Mouse (Mus musculus) spleen, adult 18-20 months (tissue): ENCODE results near the gene Slc23a2.

Experiments used
- DNase-seq, 2 experiments: peaks; one replicate each; pipeline ENCODE4 v3.0.0; 2022; ENCODE audit warnings: mixed read lengths in 2 of 2

The Slc23a2 gene

DNA sequence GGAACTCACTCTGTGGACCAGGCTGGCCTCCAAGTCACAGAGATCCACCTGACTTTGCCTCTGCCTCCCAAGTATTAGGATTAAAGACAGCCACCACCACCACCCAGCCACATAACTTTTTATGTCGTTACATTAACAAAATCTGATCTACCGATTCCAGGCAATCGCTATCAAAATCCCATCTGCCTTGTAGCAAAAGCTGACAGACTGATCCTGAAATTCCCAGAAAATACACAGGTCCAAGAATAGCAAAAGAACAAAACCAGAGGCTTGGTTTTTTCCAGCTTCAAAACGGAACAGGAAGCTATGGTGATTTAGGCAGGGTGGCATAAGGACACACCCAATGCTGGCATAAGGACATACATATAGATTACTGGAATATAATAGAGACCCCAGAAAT is 10.2 kb downstream of the Slc23a2 start:
- no peak for DNase-seq

DNA sequence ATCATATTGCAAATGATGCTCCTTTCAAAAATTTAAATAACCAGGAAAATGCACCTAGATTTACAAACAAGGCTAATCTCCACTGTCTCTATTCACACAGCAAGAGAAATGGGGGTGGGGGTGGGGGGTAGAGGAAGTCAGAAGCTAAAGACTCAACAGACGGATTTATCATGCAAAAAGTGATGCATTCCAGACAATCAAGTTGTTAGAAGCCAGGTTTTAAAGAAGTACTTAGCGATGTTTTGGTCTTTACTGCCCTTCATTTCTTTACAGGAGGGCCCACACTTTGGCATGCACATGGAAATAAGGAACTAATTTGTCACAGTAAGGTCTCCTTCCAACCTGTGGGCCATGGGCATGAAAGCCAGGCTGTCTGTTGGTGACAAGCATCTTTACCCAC is 11.5 kb downstream of the Slc23a2 start:
- DNase-seq: no peak

DNA sequence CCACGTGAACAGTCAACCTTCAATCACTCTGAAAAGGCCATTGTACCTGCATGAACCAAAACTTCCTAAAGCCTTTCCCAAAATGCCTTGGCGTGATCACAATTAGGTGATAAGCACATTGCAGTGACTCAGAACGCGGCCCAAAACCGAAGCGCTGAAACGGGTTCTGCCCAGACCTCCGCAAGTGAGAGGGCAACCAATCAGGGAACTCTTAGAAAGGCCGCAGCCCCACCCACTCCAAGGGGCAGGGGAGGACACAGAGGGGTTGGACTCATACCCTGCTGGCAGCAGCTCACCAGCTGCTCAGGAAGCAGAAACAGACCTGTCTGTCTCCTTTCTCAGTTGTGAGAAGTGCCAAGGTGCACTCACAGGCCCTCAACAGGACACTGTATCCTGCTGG is 13.6 kb downstream of the Slc23a2 start:
- peak; percentile 34 to 41 for DNase-seq

DNA sequence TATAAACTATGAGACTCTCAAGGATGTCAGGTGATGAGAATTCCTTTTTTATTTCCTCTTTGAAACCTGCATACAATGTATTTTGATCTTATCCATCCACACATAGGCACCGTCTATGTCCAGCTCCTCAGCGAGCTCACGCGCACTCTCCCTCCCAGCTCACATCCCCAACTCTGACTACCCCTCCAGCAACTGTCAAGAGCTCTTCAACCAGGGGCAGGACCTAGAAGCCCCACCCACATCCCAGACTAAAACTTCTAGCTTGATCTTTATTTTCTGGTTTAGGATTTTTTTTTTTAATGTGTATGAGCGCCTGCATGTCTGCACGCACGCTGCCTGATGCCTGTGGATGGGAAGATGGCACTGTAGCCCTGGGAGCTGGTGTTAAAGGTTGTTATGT is 14.9 kb downstream of the Slc23a2 start:
- DNase-seq: no peak

DNA sequence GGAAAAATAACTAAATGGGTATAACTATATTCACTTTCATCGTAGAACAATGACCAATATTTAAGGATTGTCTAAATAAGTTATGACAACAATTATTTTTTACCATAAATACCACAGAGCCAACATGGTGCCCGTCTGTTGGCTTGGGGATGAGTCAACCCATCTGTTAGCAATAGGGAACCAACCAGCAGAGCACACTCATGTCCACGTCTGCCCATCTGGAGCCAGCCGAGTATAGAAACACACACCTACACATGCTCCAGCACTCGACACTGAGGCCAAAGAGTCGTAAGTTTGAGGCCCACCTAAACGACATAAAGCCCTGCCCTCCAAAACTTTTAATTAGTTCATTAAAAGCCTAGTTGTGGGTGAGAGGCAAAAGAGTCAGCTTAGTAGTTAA is 15.7 kb downstream of the Slc23a2 start:
- no peak for DNase-seq

DNA sequence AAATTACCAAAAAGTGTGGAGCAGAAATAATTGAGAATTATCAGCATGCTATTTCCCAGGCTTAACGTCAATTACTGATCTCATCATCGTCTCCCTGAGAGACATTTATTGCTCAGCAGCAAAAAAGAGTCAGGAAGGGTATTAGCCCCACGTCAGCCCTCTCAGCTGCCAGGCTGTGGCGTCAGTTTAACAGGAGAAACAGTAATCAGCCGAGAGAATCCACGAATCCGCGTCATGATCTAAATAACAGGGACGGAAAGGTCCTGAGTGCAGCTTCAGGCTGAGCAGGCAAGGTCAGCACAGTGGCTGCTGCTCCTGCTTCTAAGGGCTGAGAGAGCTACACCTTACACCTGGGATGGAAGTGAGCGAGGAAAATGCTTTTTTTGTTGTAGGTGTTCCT is 17.0 kb downstream of the Slc23a2 start:
- no peak for DNase-seq

DNA sequence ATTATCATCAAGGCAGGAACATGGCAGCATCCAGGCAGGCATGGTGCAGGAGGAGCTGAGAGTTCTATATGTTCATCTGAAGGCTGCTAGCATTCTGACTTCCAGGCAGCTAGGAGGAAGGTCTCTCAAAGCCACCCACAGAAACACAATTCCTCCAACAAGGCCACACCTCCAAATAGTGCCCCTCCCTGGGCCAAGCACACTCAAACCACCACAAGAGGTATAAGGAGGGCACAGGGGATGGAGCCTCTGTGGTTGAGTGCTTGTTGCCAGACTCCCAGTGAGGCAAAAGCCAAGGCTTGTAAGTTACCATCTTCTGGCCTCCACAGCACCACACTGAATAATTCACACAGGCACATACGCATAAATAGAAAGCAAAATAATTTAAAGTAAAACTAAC is 18.6 kb downstream of the Slc23a2 start:
- no peak for DNase-seq

DNA sequence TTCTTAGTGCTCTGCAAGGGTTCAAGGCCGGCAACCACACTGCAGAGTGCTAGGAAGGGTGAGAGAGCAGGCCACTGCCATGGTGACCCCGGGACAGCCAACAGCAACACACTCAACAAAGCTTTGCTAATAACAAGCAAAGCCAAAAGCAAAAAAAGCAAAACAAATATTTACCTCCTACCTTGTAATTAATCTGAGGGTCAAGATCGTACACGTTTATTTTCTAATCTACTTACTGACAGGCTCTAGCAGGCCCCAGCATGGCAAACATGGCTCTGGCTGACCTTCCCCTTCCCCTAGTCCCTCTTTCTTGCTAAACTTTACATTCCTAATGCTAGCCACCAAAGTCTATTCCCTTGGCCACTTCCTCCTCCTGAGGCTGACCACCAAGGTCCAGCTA is 21.8 kb downstream of the Slc23a2 start:
- DNase-seq: no peak

DNA sequence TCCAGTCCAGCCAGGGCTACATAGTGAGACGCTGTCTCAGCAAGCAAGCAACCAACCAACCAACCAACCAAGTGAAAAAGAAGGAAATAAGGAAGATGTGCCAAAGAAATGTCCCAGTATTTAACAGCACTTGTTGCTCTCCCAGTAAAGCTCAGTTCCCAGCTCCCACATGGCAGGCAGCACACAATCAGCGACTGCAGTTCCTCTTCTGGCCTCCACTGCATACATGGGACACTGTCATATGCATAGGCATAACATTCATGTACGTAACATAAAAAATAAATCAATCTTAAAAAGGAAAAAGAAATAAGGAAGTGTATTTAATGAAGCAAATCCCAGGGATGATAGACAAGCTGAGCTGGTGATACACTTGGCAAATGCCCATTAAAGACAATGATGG is 23.9 kb downstream of the Slc23a2 start:
- no peak for DNase-seq

DNA sequence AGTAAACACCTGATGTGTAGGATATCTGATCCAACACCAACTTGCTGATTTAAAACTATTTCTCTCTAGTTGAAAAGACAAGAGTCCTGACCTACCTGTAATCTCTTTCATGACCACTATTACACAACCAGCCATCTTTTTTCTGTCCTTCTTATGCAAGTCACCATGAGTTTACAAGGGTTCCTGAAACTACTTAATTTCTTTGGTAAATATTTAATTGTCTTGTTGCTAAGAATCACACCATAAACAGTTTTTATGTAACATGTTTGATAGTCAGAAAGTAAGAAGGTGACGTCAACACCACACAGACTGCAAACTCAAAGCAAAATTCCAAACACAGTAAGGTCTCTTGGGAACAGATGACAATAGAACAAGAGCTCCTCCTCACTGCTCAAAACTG is 26.3 kb downstream of the Slc23a2 start:
- DNase-seq: no peak

DNA sequence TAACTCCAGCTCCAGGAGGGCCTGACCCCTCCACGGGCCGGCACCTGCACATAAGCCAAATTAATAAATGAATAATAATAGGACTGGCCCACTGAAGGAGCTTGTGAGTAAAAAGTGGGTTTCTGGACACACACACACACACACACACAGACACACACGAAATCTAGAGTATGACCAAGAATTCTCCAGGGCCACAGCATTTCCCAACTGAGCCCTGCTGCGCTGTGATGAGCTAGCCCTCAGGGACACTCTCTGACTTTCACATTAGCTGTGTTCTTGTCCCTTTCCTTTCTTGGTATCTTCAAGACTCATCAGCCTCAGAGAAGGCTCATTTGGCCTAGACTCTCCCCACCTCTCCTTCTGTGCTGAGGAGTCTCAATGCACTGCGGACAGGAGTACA is 29.0 kb downstream of the Slc23a2 start:
- no peak for DNase-seq

DNA sequence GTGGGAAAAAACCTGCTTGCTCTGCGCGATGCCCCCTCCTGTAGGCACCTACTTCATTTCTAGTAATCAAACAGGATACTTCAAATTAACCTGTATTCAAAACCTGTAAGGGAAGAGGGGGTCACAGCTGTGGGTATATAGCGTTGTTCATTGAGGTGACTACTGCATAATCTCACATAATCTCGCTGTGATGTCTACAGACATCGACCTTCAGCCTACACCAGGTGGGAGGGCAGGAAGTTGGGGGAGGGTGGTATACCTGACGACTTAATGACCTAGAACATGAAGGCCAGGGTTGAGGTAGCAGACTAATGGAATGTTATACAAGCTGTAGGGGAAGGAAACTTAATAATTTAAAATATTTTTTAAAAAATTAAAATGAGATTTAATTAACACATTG is 29.6 kb downstream of the Slc23a2 start:
- DNase-seq: no peak

DNA sequence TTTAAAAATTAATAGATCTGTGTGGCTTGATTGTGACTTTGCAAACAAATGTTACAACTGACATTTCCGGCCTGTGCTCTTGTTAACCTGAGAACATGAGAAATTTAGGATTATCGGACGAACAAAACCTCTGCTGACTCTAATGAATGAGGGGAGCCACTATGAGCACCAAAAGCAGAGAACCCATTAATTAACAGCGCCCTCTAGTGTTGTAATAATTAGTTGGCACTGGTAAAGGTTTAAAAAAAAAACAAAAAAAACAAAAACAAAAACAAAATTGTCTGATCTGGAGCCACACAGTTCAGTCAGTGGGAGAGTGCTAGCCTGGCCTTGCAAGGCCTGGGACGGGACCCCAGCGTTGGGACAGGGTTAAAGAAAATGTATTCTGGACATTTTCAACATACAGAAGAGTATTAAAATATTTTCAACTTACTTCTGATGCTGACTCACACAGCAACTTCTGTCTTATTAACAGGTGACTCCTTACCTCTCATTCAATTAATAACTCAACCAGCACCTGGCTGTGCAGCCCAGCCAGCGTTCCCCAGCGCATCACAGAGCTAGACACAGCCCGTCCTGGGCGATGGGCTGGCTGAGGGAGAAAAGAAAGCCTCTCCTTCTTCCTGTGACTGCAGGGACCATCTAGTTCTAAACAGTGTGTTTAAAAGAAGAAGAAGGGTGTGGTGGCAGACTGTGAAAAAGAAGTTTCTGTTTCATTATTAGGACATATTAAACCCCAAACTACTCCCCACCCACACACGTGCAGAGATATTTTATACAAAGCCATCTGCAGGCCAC is 30.7 kb downstream of the Slc23a2 start:
- DNase-seq: no peak

DNA sequence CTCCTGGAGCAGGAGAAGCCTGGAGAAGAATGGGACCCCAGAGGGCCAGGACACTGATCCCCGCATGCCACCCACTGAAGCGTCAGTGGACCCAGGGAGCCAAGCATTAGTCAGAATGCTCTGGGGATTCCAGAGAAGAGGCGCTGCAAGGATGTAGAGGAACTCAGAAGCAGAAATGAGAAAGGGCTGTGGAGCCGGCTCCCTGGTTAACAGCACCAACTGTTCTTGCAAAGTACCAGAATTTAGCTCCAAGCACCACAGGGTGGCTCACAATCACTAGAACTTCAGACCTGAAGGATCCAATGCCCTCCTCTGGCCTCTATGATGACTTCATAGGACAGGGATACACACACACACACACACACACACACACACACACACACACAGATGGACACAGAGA is 32.6 kb downstream of the Slc23a2 start:
- DNase-seq: no peak

DNA sequence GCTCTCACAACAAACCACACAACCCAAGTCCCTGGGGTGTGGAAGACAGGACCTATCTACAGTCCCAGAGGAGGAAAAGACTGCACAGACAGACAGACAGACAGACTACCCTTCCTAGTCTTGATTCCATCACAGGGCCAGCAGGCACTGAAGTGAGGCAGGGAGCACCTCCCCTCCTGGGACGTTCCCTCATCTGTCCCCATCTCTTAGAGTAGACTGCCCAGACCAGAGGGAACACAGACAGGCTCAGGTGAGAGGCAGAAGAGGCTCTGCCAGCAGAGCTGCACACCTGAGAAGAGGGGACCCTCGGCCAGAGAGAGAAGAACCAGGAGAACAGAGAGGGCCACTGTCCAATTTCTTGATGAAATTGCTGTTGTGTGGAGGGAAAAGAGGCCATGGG is 33.0 kb downstream of the Slc23a2 start:
- DNase-seq: no peak

DNA sequence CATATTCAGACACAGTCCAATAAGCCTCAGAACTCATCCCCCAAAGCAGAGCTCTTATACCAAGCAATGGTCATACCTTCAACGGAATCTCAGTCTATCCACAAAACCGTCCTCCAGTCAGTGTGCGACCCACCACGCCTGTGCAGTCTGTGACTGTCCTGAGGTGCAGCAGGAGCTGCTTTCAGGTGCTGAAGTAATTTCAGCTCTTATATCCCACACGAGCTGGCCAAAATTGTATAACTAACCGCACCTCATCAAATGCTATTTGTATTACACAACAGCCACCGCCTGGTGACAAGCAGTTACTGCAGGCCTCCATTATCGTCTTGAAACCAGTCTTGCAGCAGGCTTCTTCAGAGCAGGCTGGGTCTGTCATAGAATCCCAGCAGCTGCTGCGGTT is 33.6 kb downstream of the Slc23a2 start:
- peak; percentile 53 to 58 for DNase-seq

DNA sequence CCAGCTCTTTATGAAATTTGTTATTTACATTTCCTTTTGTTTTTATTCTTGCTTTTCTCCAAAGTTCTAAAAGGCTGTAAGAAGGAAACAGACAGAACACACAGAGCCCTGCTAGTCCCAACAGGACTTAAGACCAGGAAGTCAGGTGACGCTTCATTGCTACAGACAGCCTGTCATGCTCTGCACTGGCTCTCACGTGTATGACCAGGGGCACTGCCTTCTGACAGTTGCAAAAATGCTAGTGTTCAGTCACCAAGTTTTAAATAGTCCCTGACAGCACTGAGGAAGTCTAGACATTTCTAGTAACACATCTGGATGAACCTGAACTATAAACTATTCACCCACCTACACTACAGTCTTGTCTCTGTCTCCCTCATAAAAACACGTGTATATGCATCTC is 34.2 kb downstream of the Slc23a2 start:
- DNase-seq: no peak

DNA sequence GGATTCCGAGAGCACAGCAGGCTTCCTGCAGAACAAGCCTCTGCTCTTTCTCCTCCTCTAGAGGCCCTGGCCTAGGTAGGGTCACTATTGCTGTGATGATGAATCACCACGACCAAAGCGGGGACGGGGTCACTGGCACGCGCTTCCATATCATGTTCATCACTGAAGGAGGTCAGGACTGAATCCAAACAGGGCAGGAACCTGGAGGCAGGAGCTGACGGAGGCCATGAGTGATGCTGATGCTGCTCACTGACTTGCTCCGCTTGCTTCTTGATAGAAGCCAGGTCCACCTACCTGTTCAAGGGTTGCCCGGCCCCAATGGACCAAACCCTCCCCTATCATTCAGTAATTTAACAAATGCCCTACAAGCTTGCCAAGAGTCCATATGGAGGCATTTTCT is 35.9 kb downstream of the Slc23a2 start:
- no peak for DNase-seq

DNA sequence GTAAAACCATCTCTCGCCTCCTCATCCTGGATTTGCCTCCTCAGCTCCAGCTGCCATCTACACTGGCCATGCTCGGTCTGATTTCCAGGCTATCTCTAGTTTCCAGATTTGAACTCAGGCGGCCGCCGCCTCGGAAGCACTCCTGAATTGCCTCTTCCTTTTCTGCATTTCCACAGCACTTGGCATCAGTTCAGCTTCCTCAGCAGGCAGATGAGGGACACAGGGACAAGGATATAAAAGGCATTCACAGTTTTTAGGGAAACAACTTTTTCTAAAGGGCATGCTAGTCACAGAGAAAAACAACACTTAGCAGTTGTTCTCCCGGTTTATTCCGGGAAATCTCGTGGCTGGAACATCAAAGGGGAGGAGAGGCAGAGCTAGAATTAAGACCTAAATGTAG is 37.3 kb downstream of the Slc23a2 start:
- DNase-seq: no peak

DNA sequence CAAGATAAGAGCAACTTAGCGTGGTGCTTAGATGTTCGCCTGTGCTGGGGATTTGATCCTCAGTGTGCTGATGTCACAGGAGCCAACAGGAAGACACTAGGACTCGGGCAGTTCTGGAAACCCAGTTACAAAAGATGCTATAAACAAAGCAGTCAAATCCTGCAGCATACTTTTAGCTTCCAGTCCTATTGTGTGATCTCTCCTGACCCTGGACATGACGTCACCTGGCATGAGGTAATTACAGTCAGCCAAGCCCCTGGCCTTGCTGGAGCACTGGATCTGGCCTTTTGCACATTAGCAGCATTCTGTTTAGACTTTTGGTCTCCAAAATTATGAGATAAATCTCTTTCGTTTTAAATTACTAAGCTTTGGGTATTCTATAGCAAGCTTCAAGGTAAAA is 38.8 kb downstream of the Slc23a2 start:
- no peak for DNase-seq

DNA sequence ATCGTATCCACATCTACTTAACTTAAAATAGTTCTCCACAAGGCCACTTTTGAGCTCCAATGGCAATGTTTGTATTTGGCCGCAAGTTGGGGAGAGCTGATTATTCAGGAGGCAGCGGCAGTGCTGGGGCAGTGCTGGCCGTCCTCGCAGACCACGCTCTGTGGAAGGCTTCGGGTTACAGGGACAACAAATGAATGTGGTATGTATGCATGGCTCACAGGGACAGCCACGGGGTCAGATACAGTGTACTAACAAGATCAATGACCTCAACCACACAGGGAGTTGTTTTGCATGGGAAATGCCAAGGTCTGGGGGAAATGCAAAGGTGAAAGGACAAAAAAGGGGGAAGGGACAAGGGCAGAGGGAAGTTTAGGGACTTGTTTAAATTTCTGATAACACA is 41.6 kb downstream of the Slc23a2 start:
- DNase-seq: no peak

DNA sequence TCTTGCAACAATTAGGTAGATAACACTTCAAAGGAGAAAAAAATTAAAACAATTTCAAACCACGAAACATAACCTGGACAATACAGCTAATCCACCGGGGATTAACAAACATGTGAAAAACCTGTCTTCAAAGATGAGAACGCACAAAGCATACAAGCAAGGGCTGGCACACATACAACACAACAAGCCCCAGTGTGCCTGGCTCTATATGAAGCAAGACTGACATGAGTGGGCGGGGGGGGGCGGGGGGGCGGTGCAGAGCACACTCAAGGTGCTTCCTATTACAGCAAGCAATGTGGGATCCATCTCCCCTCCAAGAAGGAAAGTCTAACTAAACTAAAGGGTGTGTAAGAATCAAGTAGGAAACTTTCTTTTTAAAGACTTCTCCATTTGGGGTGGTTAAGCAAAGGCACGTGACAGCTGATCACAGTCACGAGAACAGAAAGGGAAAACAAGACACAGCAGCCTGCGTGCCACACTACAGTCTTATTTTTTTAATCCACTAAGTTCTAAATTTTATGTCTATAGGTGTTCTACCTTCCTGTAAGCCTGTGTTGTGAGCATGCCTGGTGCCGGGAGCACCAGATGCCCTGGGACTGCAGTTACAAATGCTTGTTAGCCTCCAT is 42.3 kb downstream of the Slc23a2 start:
- DNase-seq: peak; percentile 30 to 36

DNA sequence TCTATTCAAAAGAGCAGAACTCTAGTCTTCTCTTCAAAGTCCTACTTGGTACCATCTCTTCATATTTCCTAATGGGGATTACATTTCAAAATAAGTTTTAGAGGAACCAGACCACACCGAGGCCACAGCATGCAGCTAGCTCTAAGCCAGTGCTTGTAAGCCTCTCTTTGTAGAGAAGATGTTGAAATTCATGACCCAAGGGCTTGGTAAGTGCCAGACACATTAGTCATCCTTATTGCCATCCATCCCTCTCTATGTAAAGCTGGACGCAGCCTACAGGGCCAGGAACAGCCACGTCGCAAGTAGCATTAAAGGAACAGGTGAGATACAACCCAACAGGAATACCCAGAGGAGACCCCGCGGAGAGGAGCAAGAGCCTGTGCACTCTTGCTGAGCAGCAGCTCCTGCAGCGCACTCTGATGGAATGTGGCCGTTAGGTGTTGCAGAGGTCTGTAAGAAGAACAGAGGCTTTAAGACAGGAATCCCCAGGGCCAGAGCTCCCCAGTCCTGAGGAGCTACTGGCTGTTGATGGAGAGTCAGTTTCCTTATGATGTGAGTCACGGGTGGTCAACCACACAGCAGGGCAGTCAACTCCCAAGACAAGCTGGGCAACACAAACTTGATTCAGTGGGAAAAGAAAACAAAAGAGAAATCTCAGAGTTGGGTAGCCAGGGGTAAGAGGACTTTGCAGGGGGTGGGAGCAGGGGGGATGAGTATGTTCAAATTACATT is 45.8 kb downstream of the Slc23a2 start:
- DNase-seq: no peak

DNA sequence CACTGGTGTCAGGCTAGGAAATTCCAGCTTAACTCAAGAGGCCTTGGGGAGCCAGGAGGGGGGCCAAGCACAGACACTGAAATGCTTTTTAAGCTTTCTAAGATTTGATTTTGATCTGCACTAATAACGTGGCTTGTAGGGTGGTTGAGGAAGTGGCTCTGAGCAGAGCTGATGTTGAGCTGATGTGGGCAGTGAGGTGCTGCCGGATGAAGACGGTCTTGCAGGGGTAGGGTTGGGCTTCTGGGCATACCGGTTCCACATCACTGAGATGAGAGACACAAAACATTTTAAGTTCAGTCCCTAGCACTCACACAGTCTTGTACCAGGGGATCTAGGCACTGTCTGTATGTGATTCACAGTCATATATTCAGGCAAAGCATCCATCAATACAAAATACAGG is 46.5 kb downstream of the Slc23a2 start:
- peak in 1 of 2 experiments; percentile 35 for DNase-seq
